Mouse (Mus musculus): ENCODE data around the gene Gfy. TPM values are rescaled to one million over a fixed set of nuclear protein-coding genes. Genes with fewer than 3 reads are reported as not detected.
"Not testable (repeated sequence)": the region's sequence is repeated elsewhere in the genome, so short reads cannot be mapped to it uniquely, and the experiment has no call there.

The Gfy gene
- polyA plus RNA-seq, 1 experiment from 2014 or later: not detected

- WGBS: 29% methylated on average over 7 of the region's 7 CpGs
- Histone ChIP-seq H3K9me3 (replicated peaks) (no peaks in the 10 kb centered on the region), H3K9ac (no peak overlapping the region), H3K4me1 (replicated peaks) (peaks cover 38% of the 10 kb centered on the region), H3K4me2 (no peak overlapping the region), H3K27me3 (replicated peaks) (peaks cover 97% of the 10 kb centered on the region), H3K27ac (ENCODE audit: poor library complexity, severe bottlenecking) (no peak overlapping the region), H3K36me3 (no peaks in the 10 kb centered on the region), H3K4me3 (no peak overlapping the region)
- no peak for ATAC-seq (ENCODE audit: insufficient number of reproducible peaks, low FRiP score)
Measured at GRCm38 (mm10) chr7:45178550-45178949, 819 bp downstream of the Gfy start.

GRCm38 (mm10) chr7:45176356-45176755, 3.0 kb downstream of the Gfy start:
- H3K9ac ChIP-seq: 0 out of 2 replicates have a peak overlapping the region, but pooled peaks have one; percentile 21
- H3K4me2 ChIP-seq: peak overlapping the region; percentile 53
- 3% methylated on average over 30 of the region's 31 CpGs for WGBS

GRCm38 (mm10) chr7:45175929-45176328, 3.4 kb downstream of the Gfy start:
- H3K9me3 ChIP-seq (replicated peaks): peaks cover 21% of the 10 kb centered on the region
- peaks cover 21% of the 10 kb centered on the region for H3K4me1 ChIP-seq (replicated peaks)
- H3K4me3 ChIP-seq: peak overlapping the region; percentile 32
- H3K36me3 ChIP-seq: no peaks in the 10 kb centered on the region
- peaks cover 97% of the 10 kb centered on the region for H3K27me3 ChIP-seq (replicated peaks)
- WGBS: 1% methylated on average over 23 of the region's 23 CpGs
- no peak for ATAC-seq (ENCODE audit: insufficient number of reproducible peaks, low FRiP score)
- H3K4me2 ChIP-seq: peak overlapping the region; percentile 53
- H3K27ac ChIP-seq (ENCODE audit: poor library complexity, severe bottlenecking): no peak overlapping the region
- 0 out of 2 replicates have a peak overlapping the region, but pooled peaks have one; percentile 21 for H3K9ac ChIP-seq

More at GRCm38 (mm10) chr7:45176356-45176755, 3.0 kb downstream of the Gfy start:
- peaks cover 17% of the 10 kb centered on the region for H3K9me3 ChIP-seq (replicated peaks)
- peaks cover 98% of the 10 kb centered on the region for H3K27me3 ChIP-seq (replicated peaks)
- no peak overlapping the region for H3K27ac ChIP-seq (ENCODE audit: poor library complexity, severe bottlenecking)
- H3K4me3 ChIP-seq: peak overlapping the region; percentile 32
- ATAC-seq (ENCODE audit: insufficient number of reproducible peaks, low FRiP score): no peak
- no peaks in the 10 kb centered on the region for H3K36me3 ChIP-seq
- H3K4me1 ChIP-seq (replicated peaks): peaks cover 26% of the 10 kb centered on the region

- 2% methylated on average over 13 of the region's 13 CpGs for WGBS
- no peaks in the 10 kb centered on the region for H3K36me3 ChIP-seq
- no peak overlapping the region for H3K4me2 ChIP-seq
- no peak for ATAC-seq (ENCODE audit: insufficient number of reproducible peaks, low FRiP score)
- no peak overlapping the region for H3K9ac ChIP-seq
- peaks cover 27% of the 10 kb centered on the region for H3K9me3 ChIP-seq (replicated peaks)
- H3K27ac ChIP-seq (ENCODE audit: poor library complexity, severe bottlenecking): no peak overlapping the region
- no peak overlapping the region for H3K4me3 ChIP-seq
- H3K27me3 ChIP-seq (replicated peaks): peaks cover 97% of the 10 kb centered on the region
- H3K4me1 ChIP-seq (replicated peaks): peaks cover 16% of the 10 kb centered on the region
Measured at GRCm38 (mm10) chr7:45175398-45175797, 4.0 kb downstream of the Gfy start.

DNA sequence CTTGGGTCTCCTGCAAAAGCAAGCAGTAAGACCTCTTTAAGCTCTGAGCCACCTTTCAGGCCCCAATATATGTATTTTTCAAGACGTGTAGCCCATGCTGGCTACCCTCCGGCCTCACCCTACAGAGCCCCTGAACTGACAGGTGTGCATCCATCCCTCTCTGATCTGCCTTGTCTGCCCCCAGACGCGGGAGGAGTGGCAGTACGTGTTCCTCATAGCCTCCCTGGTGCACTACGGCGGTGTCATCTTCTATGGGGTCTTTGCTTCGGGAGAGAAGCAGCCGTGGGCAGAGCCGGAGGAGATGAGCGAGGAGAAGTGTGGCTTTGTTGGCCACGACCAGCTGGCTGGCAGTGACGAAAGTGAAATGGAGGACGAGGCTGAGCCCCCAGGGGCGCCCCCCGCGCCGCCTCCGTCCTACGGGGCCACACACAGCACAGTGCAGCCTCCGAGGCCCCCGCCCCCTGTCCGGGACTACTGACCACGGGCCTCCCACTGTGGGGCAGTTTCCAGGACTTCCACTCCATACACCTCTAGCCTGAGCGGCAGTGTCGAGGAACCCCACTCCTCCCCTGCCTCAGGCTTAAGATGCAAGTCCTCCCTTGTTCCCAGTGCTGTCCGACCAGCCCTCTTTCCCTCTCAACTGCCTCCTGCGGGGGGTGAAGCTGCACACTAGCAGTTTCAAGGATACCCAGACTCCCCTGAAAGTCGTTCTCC, 4.6 kb downstream of the Gfy start:
- 5% methylated on average over 29 of the region's 29 CpGs for WGBS
- H3K4me3 ChIP-seq: peak overlapping the region; percentile 7; the same call in 1 of the 2 replicates
- H3K9ac ChIP-seq: no peak overlapping the region; the same call in 1 of the 2 replicates
- H3K9me3 ChIP-seq (replicated peaks): peaks cover 33% of the 10 kb centered on the region
- H3K4me2 ChIP-seq: peak overlapping the region; percentile 35
- ATAC-seq (ENCODE audit: insufficient number of reproducible peaks, low FRiP score): no peak
- H3K27me3 ChIP-seq (replicated peaks): peaks cover 94% of the 10 kb centered on the region
- H3K27ac ChIP-seq (ENCODE audit: poor library complexity, severe bottlenecking): no peak overlapping the region
- H3K36me3 ChIP-seq: peaks cover 3% of the 10 kb centered on the region; the same call in 1 of the 2 replicates
- H3K4me1 ChIP-seq (replicated peaks): peaks cover 16% of the 10 kb centered on the region

GRCm38 (mm10) chr7:45173772-45174171, 5.6 kb downstream of the Gfy start:
- not testable (repeated sequence) for H3K4me3 ChIP-seq; H3K27ac ChIP-seq (ENCODE audit: poor library complexity, severe bottlenecking); H3K4me2 ChIP-seq; H3K9ac ChIP-seq; ATAC-seq (ENCODE audit: insufficient number of reproducible peaks, low FRiP score)
- H3K4me1 ChIP-seq (replicated peaks): peaks cover 16% of the 10 kb centered on the region
- WGBS: 53% methylated on average over 1 of the region's 1 CpGs
- peaks cover 43% of the 10 kb centered on the region for H3K9me3 ChIP-seq (replicated peaks)
- H3K27me3 ChIP-seq (replicated peaks): peaks cover 94% of the 10 kb centered on the region
- peaks cover 12% of the 10 kb centered on the region; the same call in 1 of the 2 replicates for H3K36me3 ChIP-seq

GRCm38 (mm10) chr7:45172974-45173373, 6.4 kb downstream of the Gfy start:
- Histone ChIP-seq H3K27ac (ENCODE audit: poor library complexity, severe bottlenecking) (no peak overlapping the region), H3K9ac (no peak overlapping the region), H3K9me3 (replicated peaks) (peaks cover 49% of the 10 kb centered on the region), H3K4me3 (no peak overlapping the region), H3K27me3 (replicated peaks) (peaks cover 94% of the 10 kb centered on the region), H3K4me2 (no peak overlapping the region), H3K36me3 (peaks cover 12% of the 10 kb centered on the region; the same call in 1 of the 2 replicates), H3K4me1 (replicated peaks) (peaks cover 16% of the 10 kb centered on the region)
- 56% methylated on average over 7 of the region's 7 CpGs for WGBS
- ATAC-seq (ENCODE audit: insufficient number of reproducible peaks, low FRiP score): no peak

DNA sequence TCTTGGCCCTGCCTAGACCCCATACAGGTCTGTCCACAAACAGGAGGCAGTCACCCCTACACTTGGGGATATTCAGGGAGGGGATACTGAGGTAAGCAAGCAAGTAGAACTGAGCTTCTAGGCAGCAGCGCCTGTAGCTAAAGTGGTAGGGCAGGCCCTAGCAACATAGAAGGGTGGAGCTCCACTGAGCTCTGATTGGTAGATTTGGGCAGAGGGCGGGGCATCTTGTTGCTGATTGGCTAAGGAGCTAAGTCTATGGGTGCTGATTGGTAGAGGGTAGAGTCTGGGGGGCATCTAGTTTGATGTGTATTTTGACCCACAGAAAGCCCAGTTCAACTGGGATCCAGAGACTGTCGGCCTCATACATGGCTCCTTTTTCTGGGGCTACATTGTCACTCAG, 9.9 kb downstream of the Gfy start:
- H3K9ac ChIP-seq: no peak overlapping the region

DNA sequence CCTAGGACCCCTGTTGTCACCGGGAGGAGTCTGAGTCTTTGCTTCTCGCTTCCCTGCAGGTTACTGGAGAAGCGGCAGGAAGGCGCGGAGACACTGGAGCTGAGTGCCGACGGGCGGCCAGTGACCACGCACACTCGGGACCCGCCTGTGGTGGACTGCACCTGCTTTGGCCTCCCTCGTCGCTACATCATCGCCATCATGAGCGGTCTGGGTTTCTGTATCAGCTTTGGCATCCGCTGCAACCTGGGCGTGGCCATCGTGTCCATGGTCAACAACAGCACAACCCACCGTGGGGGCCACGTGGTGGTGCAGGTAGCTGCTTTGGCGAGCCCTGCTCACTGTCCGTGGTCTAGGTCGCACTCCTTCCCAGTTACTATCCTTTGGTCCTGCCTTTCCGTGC, 10.7 kb downstream of the Gfy start:
- WGBS: 6% methylated on average over 24 of the region's 24 CpGs
- peaks cover 15% of the 10 kb centered on the region for H3K4me1 ChIP-seq (replicated peaks)
- no peak overlapping the region for H3K9ac ChIP-seq
- H3K27ac ChIP-seq (ENCODE audit: poor library complexity, severe bottlenecking): no peak overlapping the region
- H3K4me2 ChIP-seq: no peak overlapping the region
- H3K4me3 ChIP-seq: peak overlapping the region; percentile 10; the same call in 1 of the 2 replicates
- no peak for ATAC-seq (ENCODE audit: insufficient number of reproducible peaks, low FRiP score)
- H3K36me3 ChIP-seq: peaks cover 12% of the 10 kb centered on the region; the same call in 1 of the 2 replicates
- H3K9me3 ChIP-seq (replicated peaks): peaks cover 49% of the 10 kb centered on the region
- peaks cover 95% of the 10 kb centered on the region for H3K27me3 ChIP-seq (replicated peaks)

More for the DNA sequence above, 9.9 kb downstream of the Gfy start:
- no peak for ATAC-seq (ENCODE audit: insufficient number of reproducible peaks, low FRiP score)
- peaks cover 94% of the 10 kb centered on the region for H3K27me3 ChIP-seq (replicated peaks)
- H3K27ac ChIP-seq (ENCODE audit: poor library complexity, severe bottlenecking): no peak overlapping the region
- peaks cover 6% of the 10 kb centered on the region; the same call in 1 of the 2 replicates for H3K4me1 ChIP-seq (replicated peaks)
- H3K9me3 ChIP-seq (replicated peaks): peaks cover 49% of the 10 kb centered on the region
- H3K4me3 ChIP-seq: no peak overlapping the region
- H3K4me2 ChIP-seq: no peak overlapping the region
- peaks cover 12% of the 10 kb centered on the region; the same call in 1 of the 2 replicates for H3K36me3 ChIP-seq
- WGBS: 85% methylated on average over 3 of the region's 3 CpGs

- 5% methylated on average over 19 of the region's 19 CpGs for WGBS
- peaks cover 16% of the 10 kb centered on the region for H3K4me1 ChIP-seq (replicated peaks)
- H3K4me3 ChIP-seq: no peak overlapping the region
- no peak overlapping the region for H3K27ac ChIP-seq (ENCODE audit: poor library complexity, severe bottlenecking)
- peaks cover 12% of the 10 kb centered on the region; the same call in 1 of the 2 replicates for H3K36me3 ChIP-seq
- no peak for ATAC-seq (ENCODE audit: insufficient number of reproducible peaks, low FRiP score)
- no peak overlapping the region for H3K4me2 ChIP-seq
- H3K9ac ChIP-seq: no peak overlapping the region
- H3K27me3 ChIP-seq (replicated peaks): peaks cover 97% of the 10 kb centered on the region
- peaks cover 47% of the 10 kb centered on the region for H3K9me3 ChIP-seq (replicated peaks)
Measured at GRCm38 (mm10) chr7:45167761-45168445, 11.5 kb downstream of the Gfy start.

DNA sequence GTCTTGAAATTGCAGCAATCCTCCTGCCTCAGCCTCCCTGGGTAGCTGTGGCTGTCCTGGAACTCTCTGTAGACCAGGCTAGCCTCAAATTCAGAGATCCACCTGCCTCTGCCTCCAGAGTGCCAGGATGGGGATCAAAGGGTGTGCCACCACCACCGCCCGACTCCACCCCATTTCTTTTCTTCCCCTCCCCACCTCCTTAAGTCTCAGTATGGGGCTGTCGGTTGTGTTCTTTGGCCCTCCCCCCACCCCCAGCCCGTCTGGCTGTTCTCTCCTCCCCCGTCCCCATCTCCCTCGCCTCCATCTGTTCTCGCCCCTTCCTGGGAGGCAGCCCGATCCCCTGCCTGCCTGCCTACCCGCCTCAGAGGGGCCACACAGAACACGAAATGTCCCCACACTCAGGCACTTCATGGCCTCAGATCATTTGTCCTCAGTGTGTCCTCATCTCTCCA, 12.4 kb downstream of the Gfy start:
- H3K27ac ChIP-seq (ENCODE audit: poor library complexity, severe bottlenecking): no peak overlapping the region
- no peak for ATAC-seq (ENCODE audit: insufficient number of reproducible peaks, low FRiP score)
- 30% methylated on average over 9 of the region's 10 CpGs for WGBS
- no peak overlapping the region for H3K4me3 ChIP-seq
- peaks cover 12% of the 10 kb centered on the region; the same call in 1 of the 2 replicates for H3K36me3 ChIP-seq
- peaks cover 92% of the 10 kb centered on the region for H3K27me3 ChIP-seq (replicated peaks)
- no peak overlapping the region for H3K4me2 ChIP-seq
- peaks cover 22% of the 10 kb centered on the region for H3K4me1 ChIP-seq (replicated peaks)
- peaks cover 38% of the 10 kb centered on the region for H3K9me3 ChIP-seq (replicated peaks)
- H3K9ac ChIP-seq: no peak overlapping the region
